ENCODE assay signal across 8 mouse cellular contexts in the genomic region with DNA sequence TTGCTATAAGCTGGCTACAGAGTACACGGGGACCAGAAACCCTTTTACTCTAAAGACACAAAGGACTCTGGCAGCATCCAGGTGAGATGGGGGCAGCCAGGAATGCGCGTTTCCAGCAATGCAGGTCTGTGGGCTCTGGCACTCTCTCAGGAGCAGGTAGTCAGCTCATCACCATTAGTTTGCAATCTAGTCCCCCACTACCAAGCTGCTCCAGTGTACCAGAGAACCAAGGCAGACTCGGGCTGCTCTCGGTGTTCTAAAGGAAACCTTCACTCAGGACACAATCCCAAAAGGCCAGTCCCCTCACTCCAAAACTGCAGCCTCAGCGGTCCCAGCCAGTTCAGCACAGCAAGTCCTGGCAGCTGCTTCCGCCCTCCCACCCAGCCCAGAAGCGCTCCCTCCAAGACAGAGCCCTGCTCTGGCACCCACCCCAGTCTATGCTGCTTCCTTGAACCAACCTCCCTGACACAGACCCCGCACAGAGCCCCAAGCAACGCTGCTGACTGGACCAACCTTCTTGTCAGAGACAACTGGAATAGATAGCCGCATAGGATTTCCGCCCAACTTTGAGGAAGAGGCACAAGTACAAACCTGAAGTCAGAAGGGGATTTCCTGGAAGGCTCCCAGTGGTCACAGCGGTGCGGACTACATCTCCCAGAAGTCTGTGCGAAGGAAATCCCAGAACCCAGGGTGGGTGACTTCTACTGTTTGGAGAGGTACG. TPM values are rescaled to one million over a fixed set of nuclear protein-coding genes. Genes with fewer than 3 reads are reported as not detected.
DNase-seq lines count a peak whose midpoint lies in the region; ATAC-seq and TF ChIP-seq lines count a peak whose summit lies in the region.
"Not testable (repeated sequence)": the region's sequence is repeated elsewhere in the genome, so short reads cannot be mapped to it uniquely, and the experiment has no call there.

A gene (minus strand): TSS at position 637 of the 721 bp plus-strand sequence.

- not testable (repeated sequence) for H3K27ac ChIP-seq in ES-Bruce4 (ENCODE audit: insufficient read depth, low read length); forebrain, embryonic 16.5 days (ENCODE audit: low read length); neural tube, embryonic 13.5 days (replicated peaks)
- H3K27ac ChIP-seq in liver, postnatal 0 days (ENCODE audit: low read depth): peak within 1 kb of the TSS; percentile 76

- not testable (repeated sequence) for H3K27me3 ChIP-seq in ES-Bruce4 (ENCODE audit: control insufficient read depth, insufficient read depth, low read length, poor library complexity, severe bottlenecking); forebrain, embryonic 16.5 days (replicated peaks; ENCODE audit: control insufficient read depth, insufficient read depth, low read length); liver, postnatal 0 days (ENCODE audit: insufficient read depth, low read length); neural tube, embryonic 13.5 days

- DNase-seq in cerebellum, adult 18-20 months: peak; percentile 71 to 72
- DNase-seq in heart, postnatal 25 days (ENCODE audit: low spot score): peak; percentile 58
- DNase-seq in layer of hippocampus, adult 11-12 months (ENCODE audit: low spot score): peak; percentile 72
- DNase-seq in liver, postnatal 0 days: peak; percentile 70
- peak; percentile 55 for DNase-seq in telencephalon, adult 2 months (ENCODE audit: low read depth, low spot score)

- H3K9ac ChIP-seq in ES-Bruce4 (ENCODE audit: low read depth, poor library complexity, severe bottlenecking): peak within 1 kb of the TSS; percentile 56
- peak within 1 kb of the TSS; percentile 55 for H3K9ac ChIP-seq in forebrain, embryonic 16.5 days (replicated peaks; ENCODE audit: low read depth, low read length)
- H3K9ac ChIP-seq in liver, postnatal 0 days (replicated peaks): peak within 1 kb of the TSS; percentile 58
- peak within 1 kb of the TSS; percentile 73 for H3K9ac ChIP-seq in neural tube, embryonic 13.5 days

- not testable (repeated sequence) for TF ChIP-seq CTCF in ES-Bruce4 (IDR thresholded peaks at IDR 0.05; ENCODE audit: low read depth, low read length); liver, postnatal 0 days (IDR thresholded peaks at IDR 0.05; ENCODE audit: low read depth)

- intact Hi-C loops in heart, postnatal 25 days (cut with DNase I): loop anchor here (5.0 kb wide), 1 partner anchor 37 kb away; a partner anchor contains a TSS

- not testable (repeated sequence) for H3K4me1 ChIP-seq in ES-Bruce4 (ENCODE audit: control insufficient read depth, insufficient read depth, low read length); forebrain, embryonic 16.5 days (replicated peaks; ENCODE audit: control insufficient read depth, insufficient read depth, low read length); liver, postnatal 0 days (ENCODE audit: insufficient read depth); neural tube, embryonic 13.5 days (replicated peaks)

- peak within 1 kb of the TSS; percentile 98 for H3K4me3 ChIP-seq in ES-Bruce4 (ENCODE audit: low read depth, low read length)
- peak within 1 kb of the TSS; percentile 56 for H3K4me3 ChIP-seq in forebrain, embryonic 16.5 days (replicated peaks; ENCODE audit: low read length)
- peak within 1 kb of the TSS; percentile 60 for H3K4me3 ChIP-seq in liver, postnatal 0 days (ENCODE audit: low read depth, low read length)
- peak within 1 kb of the TSS; percentile 57 for H3K4me3 ChIP-seq in neural tube, embryonic 13.5 days

- peak; percentile 97 for ATAC-seq in forebrain, embryonic 16.5 days
- peak; percentile 93 for ATAC-seq in liver, postnatal 0 days
- ATAC-seq in neural tube, embryonic 13.5 days (ENCODE audit: low read depth): peak; percentile 97

- not testable (repeated sequence) for TF ChIP-seq EP300 in ES-Bruce4 (IDR thresholded peaks at IDR 0.05; ENCODE audit: insufficient read depth, low read depth, low read length); liver, postnatal 0 days (IDR thresholded peaks at IDR 0.05; ENCODE audit: low read depth)

- 2% methylated on average over 14 of the region's 16 CpGs for WGBS in forebrain, embryonic 16.5 days
- WGBS in liver, postnatal 0 days (ENCODE audit: insufficient replicate concordance): 2% methylated on average over 14 of the region's 16 CpGs
- WGBS in neural tube, embryonic 13.5 days: 3% methylated on average over 16 of the region's 16 CpGs

- H3K36me3 ChIP-seq in ES-Bruce4 (ENCODE audit: control insufficient read depth, insufficient read depth, low read length, poor library complexity, severe bottlenecking); forebrain, embryonic 16.5 days (ENCODE audit: control insufficient read depth, insufficient read depth); liver, postnatal 0 days (replicated peaks; ENCODE audit: insufficient read depth, low read length); neural tube, embryonic 13.5 days: not testable (repeated sequence)

- TF ChIP-seq POLR2A in ES-Bruce4 (IDR thresholded peaks at IDR 0.05; ENCODE audit: insufficient read depth, low read length): not testable (repeated sequence)

- not testable (repeated sequence) for H3K9me3 ChIP-seq in ES-Bruce4 (replicated peaks; ENCODE audit: control insufficient read depth, insufficient read depth, low read length, poor library complexity, severe bottlenecking); forebrain, embryonic 16.5 days (ENCODE audit: control insufficient read depth, low read length); liver, postnatal 0 days (ENCODE audit: low read length); neural tube, embryonic 13.5 days

- H3K4me2 ChIP-seq in forebrain, embryonic 16.5 days (ENCODE audit: low read length): peak within 1 kb of the TSS; percentile 55
- H3K4me2 ChIP-seq in liver, postnatal 0 days (ENCODE audit: low read depth, low read length): peak within 1 kb of the TSS; percentile 77
- H3K4me2 ChIP-seq in neural tube, embryonic 13.5 days: peak within 1 kb of the TSS; percentile 69

RNA-seq across cellular contexts. Expression of the gene that starts here (rescaled TPM):
- polyA plus RNA-seq in ES-Bruce4 (2011; ENCODE audit: insufficient read depth, insufficient read length, low read depth, missing spikeins): 10.5 and 10.9 TPM in 2 replicates
- 4.4 and 5.3 TPM in 2 replicates for polyA plus RNA-seq in forebrain, embryonic 16.5 days (2015; fragmentation: Nextera tagmentation; extraction: Ambion mirVana)
- total RNA-seq in heart, postnatal 25 days (2021): 1 to 10 TPM; 1.6 to 1.9 TPM
- polyA plus RNA-seq in liver, postnatal 0 days (2015; fragmentation: Nextera tagmentation; extraction: Ambion mirVana): 1.4 and 2.1 TPM in 2 replicates
- 3.8 and 4.2 TPM in 2 replicates for polyA plus RNA-seq in neural tube, embryonic 13.5 days (2015; fragmentation: Nextera tagmentation; extraction: Ambion mirVana)
